Mouse (Mus musculus) left cerebral cortex, postnatal 25 days (tissue): ENCODE data around the gene Baz2b. TPM values are rescaled to one million over a fixed set of nuclear protein-coding genes. Genes with fewer than 3 reads are reported as not detected.
"Not testable (repeated sequence)": the region's sequence is repeated elsewhere in the genome, so short reads cannot be mapped to it uniquely, and the experiment has no call there.

ENCODE experiments used
- DNase-seq, 2 experiments: peaks; one replicate each; pipeline ENCODE4 v3.0.0; 2022; ENCODE audit warnings: low spot score in 2 of 2, mixed read lengths in 1 of 2
- intact Hi-C: fragments of 180-260 bp; cut with DNase I; formaldehyde crosslinking; loops from one replicate; pipeline ENCODE4 v1.15.1; 2025
- total RNA-seq, 2 experiments: library from RNA; stranded (reverse); gene quantifications; 2 replicates each; pipeline ENCODE4 v1.2.3; 2021

Baz2b gene
- total RNA-seq, 2 experiments from 2014 or later, result 47.5 to 57.5 TPM

DNA sequence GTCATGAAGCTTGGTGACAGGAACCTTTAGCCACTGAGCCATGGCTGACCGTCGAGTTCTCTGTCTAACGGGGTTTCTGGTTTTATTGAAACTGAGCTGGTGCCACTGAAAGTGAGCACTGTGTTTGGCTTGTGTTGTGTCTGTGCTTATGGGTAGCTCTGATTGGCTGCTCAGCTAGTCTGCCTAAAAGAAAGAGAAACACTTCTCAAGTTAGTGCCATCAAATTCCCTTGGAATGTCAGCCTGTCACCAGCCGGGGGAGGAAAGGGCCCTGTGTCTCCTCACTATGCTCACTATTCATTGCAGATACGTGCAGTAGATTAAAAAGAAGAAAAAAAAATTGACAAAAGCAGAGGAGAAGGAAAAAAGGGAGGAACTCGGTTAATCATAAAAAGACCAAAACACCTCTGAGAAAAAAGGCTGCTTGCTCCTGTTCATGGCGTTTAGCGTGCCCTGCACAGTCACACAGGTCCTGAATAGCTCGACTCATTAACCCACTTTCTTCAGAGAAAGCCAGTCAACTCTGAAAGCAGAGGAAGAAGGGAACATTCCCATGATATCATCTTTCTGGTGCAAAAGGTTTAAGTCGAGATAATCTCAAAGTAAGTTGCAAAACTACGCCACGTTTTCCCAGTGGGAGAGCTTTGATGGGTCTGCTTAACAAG, 93.6 kb downstream of the Baz2b start:
- intact Hi-C loops, result no loop called here
- DNase-seq, result no peak

DNA sequence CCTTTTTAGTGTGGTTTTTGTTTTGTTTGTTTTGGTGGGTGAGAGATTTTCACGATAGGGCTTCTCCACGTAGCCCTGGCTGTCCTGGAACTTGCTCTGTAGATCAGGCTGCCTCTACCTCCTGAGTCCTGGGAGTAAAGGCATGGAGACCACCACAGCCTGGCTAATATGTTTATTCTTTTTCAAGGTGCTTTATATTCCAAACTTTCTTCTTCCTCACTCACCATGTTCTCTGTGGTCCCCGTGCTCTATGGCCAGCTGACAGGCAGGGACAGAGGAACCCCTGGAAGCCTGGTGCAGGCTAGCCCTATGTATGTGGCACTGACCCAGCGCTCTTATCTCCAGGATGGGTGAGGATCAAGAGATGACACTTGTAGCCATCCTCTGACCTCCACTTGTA, 94.7 kb downstream of the Baz2b start:
- intact Hi-C loops, result no loop called here
- DNase-seq, result no peak

DNA sequence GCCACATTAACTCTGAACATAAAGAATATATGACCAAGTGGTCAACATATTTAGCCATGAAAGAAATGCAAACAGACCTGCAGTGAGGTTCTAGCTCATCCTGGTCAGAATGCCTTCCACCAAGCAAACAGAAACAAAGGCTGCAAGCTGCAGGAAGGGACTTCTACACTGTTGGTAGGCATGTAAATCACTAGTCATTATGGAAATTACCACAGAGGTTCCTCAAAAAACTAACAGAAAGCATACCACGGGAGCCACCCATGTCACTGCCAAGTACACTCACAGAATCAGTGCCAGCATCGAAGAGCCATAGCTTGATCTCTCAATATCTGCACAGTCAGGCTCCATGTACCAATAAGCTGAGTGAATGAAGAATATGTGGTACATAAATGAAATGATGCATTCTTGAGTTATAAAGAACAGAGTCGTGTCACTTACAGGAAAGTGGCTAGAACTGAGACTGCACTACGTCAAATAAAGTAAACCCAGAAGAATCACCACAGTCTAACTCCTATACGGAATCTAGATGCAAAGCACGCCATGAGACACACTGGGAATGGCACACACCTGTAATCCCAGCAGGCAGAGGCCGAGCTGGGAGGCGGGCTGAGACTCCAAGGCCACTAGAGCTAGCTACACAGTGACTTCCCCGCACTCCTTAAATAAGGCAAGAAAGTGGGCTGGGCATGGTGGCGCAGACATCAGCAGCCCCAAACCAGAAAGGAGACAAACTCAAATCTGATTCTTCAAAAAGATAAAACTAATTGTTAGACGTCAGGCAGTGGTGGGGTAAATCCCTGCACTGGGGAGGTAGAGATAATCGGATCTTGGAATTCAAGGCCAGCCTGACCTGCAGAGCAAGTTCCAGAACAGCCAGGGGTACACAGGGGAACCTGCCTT, 95.7 kb downstream of the Baz2b start:
- no peak for DNase-seq

DNA sequence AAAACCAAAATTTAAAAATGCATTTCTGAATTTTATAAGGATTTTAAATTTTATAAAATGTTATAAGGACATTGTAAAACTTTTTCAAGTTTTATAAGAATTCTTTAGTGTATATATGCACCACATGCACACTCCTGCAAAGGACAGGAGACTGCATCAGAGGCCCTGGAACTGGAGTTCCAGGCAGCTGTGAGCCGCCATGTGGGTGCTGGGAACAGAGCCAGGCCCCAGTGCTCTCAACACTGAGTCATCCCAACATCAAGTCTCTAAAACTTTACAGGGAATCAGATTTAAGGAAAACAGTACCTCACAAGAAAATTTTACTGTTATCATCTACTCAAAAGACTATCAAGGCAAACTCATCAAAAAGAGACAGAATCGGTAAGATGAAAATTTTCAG, 97.5 kb downstream of the Baz2b start:
- intact Hi-C loops, result no loop called here
- peak in 1 of 2 experiments; percentile 73 for DNase-seq

More for the DNA sequence above, 95.7 kb downstream of the Baz2b start:
- intact Hi-C loops, result no loop called here

DNA sequence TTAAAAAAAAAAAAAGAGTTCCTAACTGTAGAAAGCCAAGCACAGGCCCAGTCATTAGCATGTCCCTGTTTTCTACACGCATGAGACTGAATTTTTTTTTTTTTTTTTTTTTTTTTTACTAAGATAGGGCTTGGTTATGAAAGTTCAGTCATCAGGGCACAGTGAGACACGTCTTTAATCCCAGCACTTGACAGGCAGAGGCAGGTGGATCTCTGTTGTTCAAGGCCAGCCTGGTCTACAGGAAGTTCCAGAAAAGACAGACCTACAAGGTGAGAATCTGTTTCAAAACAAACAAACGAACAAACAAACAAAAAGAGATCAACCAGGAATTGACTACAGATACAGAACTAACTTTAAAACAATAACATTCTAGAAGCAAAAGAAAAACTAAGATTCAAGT, 100.6 kb downstream of the Baz2b start:
- no peak for DNase-seq
- intact Hi-C loops, result no loop called here

DNA sequence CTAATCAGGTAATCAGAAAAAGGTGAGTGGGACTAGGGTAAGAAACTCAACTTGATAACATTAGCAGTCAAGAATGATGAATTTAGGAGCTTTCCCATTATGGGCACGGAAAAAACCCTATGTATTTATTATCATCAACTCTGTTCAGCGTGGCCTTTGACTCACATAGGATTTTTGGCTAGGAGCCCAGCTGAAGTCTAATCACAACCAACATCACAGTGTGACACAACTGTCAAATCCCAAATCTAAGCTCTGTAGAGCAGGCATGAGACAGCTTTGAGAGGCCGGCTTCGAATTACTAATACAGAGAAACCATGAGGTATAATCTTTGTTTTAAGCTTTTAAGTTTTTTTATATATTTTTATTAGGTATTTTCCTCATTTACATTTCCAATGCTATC, 113.0 kb downstream of the Baz2b start:
- intact Hi-C loops, result no loop called here
- no peak for DNase-seq

DNA sequence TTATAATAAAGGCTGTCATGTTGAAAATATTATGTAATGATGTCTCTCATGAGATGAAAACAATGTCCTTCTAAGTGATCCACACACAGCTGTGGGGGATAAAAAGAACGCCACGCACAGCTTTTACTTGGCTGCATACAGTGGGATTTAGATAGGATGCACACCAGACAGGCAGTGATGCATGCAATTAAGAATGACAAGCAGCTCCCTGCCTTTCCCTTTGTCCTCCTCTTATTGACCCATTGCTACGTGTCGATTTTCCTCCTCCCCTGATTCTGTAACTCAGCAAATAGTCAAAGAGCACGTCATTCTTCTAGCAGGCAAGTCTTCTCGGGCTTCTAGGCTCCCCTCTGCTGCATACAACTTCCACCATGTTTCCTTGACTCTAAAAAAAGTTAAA, 119.4 kb downstream of the Baz2b start:
- DNase-seq, result no peak
- intact Hi-C loops, result no loop called here

DNA sequence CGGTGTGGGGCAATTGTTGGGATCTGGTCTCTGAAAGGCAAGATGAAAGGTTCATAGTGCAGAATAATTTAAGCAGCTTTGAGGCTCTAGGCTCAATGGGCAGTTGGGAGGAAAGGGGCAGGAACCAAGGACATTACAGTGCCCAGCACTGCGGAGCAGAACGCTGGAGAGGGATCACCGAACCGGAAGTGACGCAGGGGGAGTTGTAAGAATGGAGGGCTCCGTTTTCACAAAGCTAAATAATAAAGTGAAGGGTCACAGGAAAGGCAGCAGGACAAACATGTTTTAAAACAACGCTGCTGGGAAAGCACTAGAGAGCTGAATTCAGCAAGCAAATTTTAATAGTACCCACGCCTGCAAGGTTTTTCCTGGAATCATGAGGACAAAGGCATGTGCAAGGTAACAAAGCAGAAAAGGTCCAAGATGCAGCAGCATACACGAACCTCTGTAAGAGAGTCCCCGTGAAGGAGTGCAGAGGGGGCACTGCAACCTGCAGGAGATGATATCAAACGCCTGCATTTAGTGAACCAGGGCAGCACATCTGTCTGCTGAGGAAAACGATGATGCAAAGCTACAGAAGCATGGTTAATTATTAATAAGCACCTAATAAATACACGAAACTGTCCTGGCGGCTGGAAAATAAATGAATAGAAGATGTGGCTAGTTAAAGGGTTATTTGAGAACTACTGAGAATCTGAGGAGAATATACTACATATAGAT, 120.0 kb downstream of the Baz2b start:
- intact Hi-C loops, result no loop called here

DNA sequence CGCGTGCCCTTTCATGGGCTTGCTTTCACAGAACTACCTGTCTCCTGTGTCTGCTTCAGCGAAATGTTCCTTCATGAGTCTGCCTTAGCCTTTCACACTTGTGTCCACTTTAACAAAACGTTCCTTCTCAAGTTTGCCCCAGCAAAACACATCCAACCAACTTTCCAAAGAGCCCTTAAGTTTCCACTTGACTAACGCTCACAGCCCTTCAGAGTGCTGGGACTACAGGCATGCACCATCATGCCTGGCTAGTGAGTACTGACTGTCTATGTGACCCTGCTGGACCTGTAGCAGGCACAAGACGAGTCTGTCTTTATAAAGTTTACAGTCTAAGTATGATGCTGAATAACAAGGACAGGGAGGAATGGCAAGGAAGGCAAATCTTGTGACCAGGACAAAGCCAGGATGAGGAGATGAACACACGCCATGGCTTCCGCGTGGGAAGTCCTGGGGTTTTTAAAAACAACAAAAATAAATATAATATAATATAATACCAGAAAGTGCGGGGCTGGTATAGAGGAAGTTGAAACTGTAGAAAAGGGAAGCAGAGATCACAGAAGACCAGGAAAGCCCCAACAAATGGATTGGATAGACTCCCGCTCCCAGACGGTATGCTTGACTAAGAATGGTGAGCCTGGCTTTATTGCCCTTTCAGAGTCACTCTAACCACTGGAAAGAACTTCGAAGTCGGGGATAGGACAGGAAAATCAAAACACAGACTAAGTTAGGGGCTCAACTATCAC, 120.7 kb downstream of the Baz2b start:
- DNase-seq, result no peak
- intact Hi-C loops, result no loop called here

More for the DNA sequence above, 120.0 kb downstream of the Baz2b start:
- no peak for DNase-seq

DNA sequence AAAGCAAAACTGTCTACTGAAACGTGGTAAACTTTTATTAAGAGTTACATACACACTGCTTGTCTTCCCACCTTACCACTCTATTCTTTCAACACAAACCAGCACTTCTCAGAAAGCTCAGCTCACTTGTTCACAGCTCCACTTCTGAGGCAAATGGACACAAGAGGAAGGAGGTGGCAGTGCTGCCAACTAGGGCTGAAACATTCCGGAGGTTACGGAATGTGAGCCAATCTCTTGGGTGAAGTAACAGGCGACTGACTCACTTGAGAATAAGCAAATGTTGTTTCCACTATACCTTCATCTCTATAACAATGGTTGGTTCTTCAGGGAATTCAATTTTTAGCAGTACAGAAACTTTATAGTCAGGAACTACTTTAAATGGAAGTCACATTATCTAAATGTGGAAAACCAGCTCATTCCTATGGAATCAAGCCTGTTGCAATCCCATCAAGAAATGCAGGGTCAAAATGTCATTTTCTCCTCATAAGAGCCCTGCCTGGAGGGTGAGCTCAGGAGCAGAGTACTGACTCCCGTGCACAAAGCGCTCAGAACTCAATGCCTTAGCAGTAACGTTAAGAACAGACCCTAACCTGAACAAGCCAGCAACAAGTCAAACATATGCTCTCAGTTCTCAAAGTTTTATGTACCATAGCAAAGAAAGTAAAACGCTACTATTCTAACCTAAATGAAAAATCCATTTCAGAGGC, 123.3 kb downstream of the Baz2b start:
- DNase-seq, result no peak
- intact Hi-C loops, result no loop called here

DNA sequence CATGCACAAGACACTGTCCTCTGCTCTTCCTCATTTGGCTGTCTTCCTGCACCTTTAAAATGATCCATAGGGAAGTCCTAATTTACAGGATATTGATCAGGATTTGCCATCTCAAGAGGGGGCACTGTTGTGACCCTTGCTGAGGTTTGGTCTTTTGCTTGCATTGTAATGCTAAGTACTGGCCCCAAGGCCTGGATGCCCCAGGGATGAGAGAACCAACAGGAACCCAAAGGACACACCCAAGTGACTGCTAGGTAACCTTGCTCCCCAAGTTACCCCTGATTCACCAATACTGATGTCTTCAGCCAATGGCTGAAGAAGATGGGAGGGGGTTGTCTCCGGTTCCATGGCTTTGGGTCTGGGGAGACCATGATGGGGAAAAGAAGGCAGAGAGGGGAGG, 124.8 kb downstream of the Baz2b start:
- no peak for DNase-seq
- intact Hi-C loops, result no loop called here

DNA sequence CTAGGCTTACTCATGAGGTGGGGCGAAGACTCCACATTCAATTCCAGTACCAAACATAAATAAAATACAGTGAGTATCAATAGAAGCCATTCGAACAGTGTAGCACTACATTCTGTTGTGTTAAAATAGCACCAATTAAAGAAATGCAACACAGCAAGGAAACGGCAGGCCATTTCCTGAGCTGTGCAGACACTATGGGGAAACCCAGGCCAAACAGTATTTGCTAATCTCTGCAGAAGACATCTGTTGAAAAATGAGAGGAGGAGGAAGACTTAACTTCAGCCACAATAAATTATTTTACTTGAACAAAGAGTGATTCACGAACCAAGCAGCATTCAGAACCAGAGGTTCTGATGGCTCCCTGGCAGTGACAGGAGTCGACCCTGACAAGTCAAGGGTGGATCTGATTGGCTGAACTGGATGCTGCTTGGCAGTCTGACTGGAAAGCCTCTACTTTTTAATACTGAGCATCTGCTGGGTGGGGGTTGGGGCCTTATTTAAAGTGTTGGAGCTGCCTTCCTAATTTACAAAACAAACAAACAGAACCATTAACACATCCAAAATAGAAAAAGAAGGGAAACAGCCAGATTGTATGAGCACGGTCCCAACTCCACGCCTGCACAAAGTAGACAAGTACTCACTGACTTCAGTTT, 126.5 kb downstream of the Baz2b start:
- intact Hi-C loops, result no loop called here
- DNase-seq, result peak; percentile 28 to 39

DNA sequence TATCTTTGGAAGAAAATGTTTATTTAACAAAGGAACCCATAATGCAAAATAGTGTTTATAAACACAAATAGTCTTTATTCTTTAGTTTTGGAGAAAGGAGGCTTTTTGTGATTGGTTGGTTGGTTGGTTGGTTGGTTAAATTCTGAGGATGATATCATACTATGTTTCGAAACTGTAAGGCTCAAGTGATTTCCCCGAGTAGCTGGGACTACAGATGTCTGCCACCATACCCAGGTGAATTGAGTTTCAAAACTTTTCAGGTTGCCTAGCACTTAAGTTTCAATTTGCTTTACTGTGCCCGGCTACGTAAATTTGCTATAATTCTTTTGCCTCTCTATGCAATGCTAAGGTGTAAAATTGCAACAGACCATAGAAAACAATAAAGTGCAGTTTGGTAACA, 127.4 kb downstream of the Baz2b start:
- intact Hi-C loops, result no loop called here
- DNase-seq, result no peak

DNA sequence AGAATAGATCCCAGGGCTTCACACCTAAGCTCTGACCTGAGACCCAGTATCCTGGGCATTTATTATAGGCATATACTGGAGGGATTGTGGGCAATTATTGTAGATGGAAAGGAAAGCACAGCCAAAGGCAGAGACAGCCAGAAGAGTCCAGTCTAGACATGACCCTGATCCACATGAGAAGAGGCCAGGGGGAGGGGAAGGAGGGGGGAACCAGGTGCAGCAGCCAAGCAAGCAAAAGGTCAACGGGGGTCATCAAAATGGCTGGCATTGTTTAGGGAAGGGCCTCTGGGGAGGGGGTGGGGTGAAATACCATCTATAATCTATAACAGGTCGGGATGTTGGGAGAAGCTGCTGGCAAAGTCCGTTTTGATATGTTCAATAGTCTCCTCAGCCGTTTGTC, 128.8 kb downstream of the Baz2b start:
- intact Hi-C loops, result no loop called here
- no peak for DNase-seq

DNA sequence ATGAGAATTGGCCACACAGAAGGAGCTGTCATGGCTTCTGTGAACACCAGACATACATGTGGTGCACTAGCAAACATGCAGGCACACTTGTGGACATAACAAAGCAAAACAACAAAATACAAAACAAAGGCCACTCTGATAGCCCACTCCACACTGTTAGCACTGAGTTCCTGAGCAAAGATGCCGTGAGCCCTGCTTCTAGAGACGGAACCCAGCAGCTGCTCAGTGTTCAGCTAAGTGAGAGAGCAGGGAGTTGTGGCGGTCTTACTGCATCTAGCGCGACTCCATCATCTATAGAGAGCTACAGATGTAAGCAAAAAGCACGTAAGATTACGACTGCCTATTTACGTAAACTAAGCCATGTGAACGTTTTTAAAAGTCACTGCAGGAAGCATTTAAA, 132.0 kb downstream of the Baz2b start:
- intact Hi-C loops, result no loop called here
- no peak for DNase-seq

DNA sequence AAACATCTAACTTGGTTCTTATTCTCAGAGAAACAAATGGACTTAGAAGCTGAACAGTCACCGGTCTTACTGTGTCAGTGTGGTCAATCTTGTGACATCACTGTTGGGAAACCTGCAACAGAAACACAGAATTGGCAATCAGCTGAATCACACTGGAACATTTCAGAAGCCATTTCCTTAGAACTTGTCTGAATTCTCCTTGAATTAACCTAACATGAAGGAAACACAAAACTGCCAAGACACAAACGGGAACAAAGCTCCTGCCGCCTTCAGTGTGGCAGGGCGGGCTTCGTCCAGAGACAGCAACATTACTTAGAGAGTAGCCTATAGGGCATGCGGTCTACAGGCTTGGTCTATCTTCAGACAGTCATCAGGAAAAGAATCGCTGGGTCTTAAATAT, 132.8 kb downstream of the Baz2b start:
- no peak for DNase-seq
- intact Hi-C loops, result no loop called here

DNA sequence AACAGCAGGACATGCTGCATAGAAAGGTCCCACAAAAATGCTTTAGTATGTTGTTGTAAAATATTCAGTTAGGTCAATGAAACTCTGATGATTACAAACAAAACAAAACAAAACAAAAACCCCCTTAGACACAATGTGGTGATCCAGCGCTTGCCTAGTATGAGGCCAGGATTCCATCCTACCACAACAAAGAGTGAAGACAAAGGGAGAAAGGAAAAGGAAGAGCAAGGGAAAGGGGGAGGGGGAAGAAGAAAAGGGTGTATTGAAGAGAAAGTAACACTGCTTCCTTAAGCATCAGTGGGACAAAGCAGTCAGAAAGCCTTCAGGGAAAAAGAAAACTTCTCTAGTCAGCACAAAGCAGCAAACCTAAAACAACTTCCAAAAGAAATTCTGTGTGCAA, 133.6 kb downstream of the Baz2b start:
- intact Hi-C loops, result no loop called here
- no peak for DNase-seq

DNA sequence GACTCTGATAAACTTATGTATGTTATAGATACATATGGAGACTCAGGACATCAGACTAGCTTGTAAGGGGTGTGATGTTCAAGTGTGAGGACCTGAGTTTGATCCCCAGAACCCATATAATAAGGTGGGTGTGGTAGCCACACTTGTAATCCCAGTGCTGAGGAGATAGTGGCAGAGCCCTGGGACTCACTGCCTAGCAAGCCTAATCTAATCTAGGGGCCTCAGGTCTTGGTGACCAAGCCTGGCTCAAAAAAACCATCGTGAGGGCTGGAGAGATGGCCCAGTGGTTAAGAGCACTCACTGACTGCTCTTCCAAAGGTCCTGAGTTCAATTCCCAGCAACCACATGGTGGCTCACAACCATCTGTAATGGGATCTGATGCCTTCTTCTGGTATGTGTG, 135.8 kb downstream of the Baz2b start:
- intact Hi-C loops, DNase-seq: not testable (repeated sequence)

DNA sequence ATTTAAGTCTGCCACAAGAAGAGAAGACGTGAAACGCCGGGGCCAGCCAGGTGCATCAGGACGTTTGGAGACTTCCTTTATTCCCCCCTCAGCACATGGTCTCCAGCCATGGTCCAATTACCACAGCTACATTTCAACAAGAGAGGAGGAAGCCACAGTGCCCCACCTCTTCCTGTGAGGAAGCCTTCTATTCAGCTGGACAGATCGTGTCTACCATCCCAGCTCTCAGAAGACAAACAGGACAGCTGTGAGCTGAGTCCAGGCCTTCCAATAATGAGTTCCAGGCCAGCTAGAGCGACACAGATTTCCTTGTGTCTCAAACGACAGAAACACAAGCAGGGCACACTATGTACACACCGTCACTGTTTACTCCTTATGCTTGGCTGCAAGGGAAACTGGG, 137.8 kb downstream of the Baz2b start:
- intact Hi-C loops, result no loop called here
- no peak for DNase-seq
